Mouse (Mus musculus) embryonic fibroblast, embryonic 13.5 days (primary cell): ENCODE results near the gene Ptgis.

Source experiments
- CTCF ChIP-seq: IDR thresholded peaks from 2 replicates; pipeline ENCODE4 v1.5.1; 2011; ENCODE audit warnings: mild to moderate bottlenecking, control low read depth, low read length, moderate library complexity, borderline replicate concordance; ENCODE audit not compliant: insufficient read depth
- POLR2A ChIP-seq: IDR thresholded peaks from 2 replicates; pipeline ENCODE4 v1.6.1; 2011; ENCODE audit warnings: low read depth, mild to moderate bottlenecking, control low read depth, low read length, moderate library complexity

GRCm38 (mm10) chr2:167193361-167193760, 47.0 kb downstream of the Ptgis start:
- TF ChIP-seq CTCF (no peak), POLR2A (no peak)
